Mouse (Mus musculus): ENCODE measurements around the gene Rph3a. TPM values are rescaled to one million over a fixed set of nuclear protein-coding genes. Genes with fewer than 3 reads are reported as not detected.
"Not testable (repeated sequence)": the region's sequence is repeated elsewhere in the genome, so short reads cannot be mapped to it uniquely, and the experiment has no call there.

The Rph3a gene
- polyA plus RNA-seq, 1 experiment from 2014 or later, result not detected

GRCm38 (mm10) chr5:120902056-120902455, 107.8 kb downstream of the Rph3a start:
- H3K9me3 ChIP-seq (replicated peaks), result no peaks in the 10 kb centered on the region
- ATAC-seq, result no peak
- no peak overlapping the region for H3K27ac ChIP-seq
- no peaks in the 10 kb centered on the region for H3K36me3 ChIP-seq
- no peak overlapping the region for H3K4me2 ChIP-seq
- H3K9ac ChIP-seq, result no peak overlapping the region
- H3K4me1 ChIP-seq, result no peaks in the 10 kb centered on the region
- no peaks in the 10 kb centered on the region for H3K27me3 ChIP-seq (replicated peaks)
- no peak overlapping the region for H3K4me3 ChIP-seq
- 72% methylated on average over 5 of the region's 5 CpGs for WGBS (ENCODE audit: insufficient replicate concordance)

- H3K4me3 ChIP-seq, result no peak overlapping the region
- no peak for ATAC-seq
These were observed 109.2 kb downstream of the Rph3a start for GRCm38 (mm10) chr5:120900666-120901065.

GRCm38 (mm10) chr5:120898726-120899125, 111.2 kb downstream of the Rph3a start:
- ATAC-seq, result no peak
- H3K27me3 ChIP-seq (replicated peaks), result no peaks in the 10 kb centered on the region
- H3K4me3 ChIP-seq, result no peak overlapping the region
- H3K4me2 ChIP-seq, result no peak overlapping the region
- no peak overlapping the region for H3K27ac ChIP-seq
- no peaks in the 10 kb centered on the region for H3K36me3 ChIP-seq
- H3K9ac ChIP-seq, result no peak overlapping the region
- no peaks in the 10 kb centered on the region for H3K4me1 ChIP-seq
- no peaks in the 10 kb centered on the region for H3K9me3 ChIP-seq (replicated peaks)

More at GRCm38 (mm10) chr5:120900666-120901065, 109.2 kb downstream of the Rph3a start:
- Histone ChIP-seq H3K27ac (no peak overlapping the region), H3K4me1 (no peaks in the 10 kb centered on the region), H3K4me2 (no peak overlapping the region), H3K9ac (no peak overlapping the region), H3K27me3 (replicated peaks) (no peaks in the 10 kb centered on the region), H3K36me3 (no peaks in the 10 kb centered on the region), H3K9me3 (replicated peaks) (no peaks in the 10 kb centered on the region)
- 31% methylated on average over 1 of the region's 1 CpGs for WGBS (ENCODE audit: insufficient replicate concordance)

- ATAC-seq, result no peak
- Histone ChIP-seq H3K4me2 (no peak overlapping the region), H3K4me3 (no peak overlapping the region), H3K36me3 (no peaks in the 10 kb centered on the region), H3K9me3 (replicated peaks) (no peaks in the 10 kb centered on the region), H3K27ac (no peak overlapping the region), H3K9ac (no peak overlapping the region), H3K4me1 (no peaks in the 10 kb centered on the region), H3K27me3 (replicated peaks) (no peaks in the 10 kb centered on the region)
- 65% methylated on average over 6 of the region's 6 CpGs for WGBS (ENCODE audit: insufficient replicate concordance)
These were observed 111.6 kb downstream of the Rph3a start for GRCm38 (mm10) chr5:120898307-120898706.

- Histone ChIP-seq H3K9ac (no peak overlapping the region), H3K27ac (no peak overlapping the region), H3K4me3 (no peak overlapping the region), H3K36me3 (no peaks in the 10 kb centered on the region), H3K4me1 (no peaks in the 10 kb centered on the region), H3K4me2 (no peak overlapping the region), H3K27me3 (replicated peaks) (no peaks in the 10 kb centered on the region), H3K9me3 (replicated peaks) (no peaks in the 10 kb centered on the region)
- ATAC-seq, result no peak
- 74% methylated on average over 11 of the region's 11 CpGs for WGBS (ENCODE audit: insufficient replicate concordance)
These were observed 114.5 kb downstream of the Rph3a start for GRCm38 (mm10) chr5:120895231-120895900.

- H3K9me3 ChIP-seq (replicated peaks); H3K4me1 ChIP-seq; ATAC-seq: not testable (repeated sequence)
These were observed 115.2 kb downstream of the Rph3a start for GRCm38 (mm10) chr5:120894692-120895091.

GRCm38 (mm10) chr5:120893866-120894265, 116.0 kb downstream of the Rph3a start:
- ATAC-seq; H3K9ac ChIP-seq; H3K9me3 ChIP-seq (replicated peaks); H3K36me3 ChIP-seq; H3K27me3 ChIP-seq (replicated peaks); H3K4me2 ChIP-seq; H3K27ac ChIP-seq; H3K4me1 ChIP-seq; H3K4me3 ChIP-seq: not testable (repeated sequence)
- 74% methylated on average over 4 of the region's 4 CpGs for WGBS (ENCODE audit: insufficient replicate concordance)

More at GRCm38 (mm10) chr5:120894692-120895091, 115.2 kb downstream of the Rph3a start:
- H3K4me2 ChIP-seq; H3K27me3 ChIP-seq (replicated peaks); H3K36me3 ChIP-seq; H3K27ac ChIP-seq; H3K4me3 ChIP-seq; H3K9ac ChIP-seq: not testable (repeated sequence)
- 38% methylated on average over 2 of the region's 2 CpGs for WGBS (ENCODE audit: insufficient replicate concordance)

GRCm38 (mm10) chr5:120892243-120892660, 117.6 kb downstream of the Rph3a start:
- Histone ChIP-seq H3K4me2 (no peak overlapping the region), H3K4me1 (no peaks in the 10 kb centered on the region), H3K4me3 (no peak overlapping the region), H3K27ac (no peak overlapping the region), H3K27me3 (replicated peaks) (no peaks in the 10 kb centered on the region; the same call in 1 of the 2 replicates), H3K36me3 (no peaks in the 10 kb centered on the region), H3K9me3 (replicated peaks) (no peaks in the 10 kb centered on the region), H3K9ac (no peak overlapping the region)
- no peak for ATAC-seq
- 57% methylated on average over 2 of the region's 2 CpGs for WGBS (ENCODE audit: insufficient replicate concordance)

- H3K4me1 ChIP-seq; H3K4me3 ChIP-seq; H3K27ac ChIP-seq; H3K9ac ChIP-seq; H3K9me3 ChIP-seq (replicated peaks); H3K4me2 ChIP-seq; ATAC-seq; H3K27me3 ChIP-seq (replicated peaks); H3K36me3 ChIP-seq: not testable (repeated sequence)
- 52% methylated on average over 2 of the region's 2 CpGs for WGBS (ENCODE audit: insufficient replicate concordance)
These were observed 118.2 kb downstream of the Rph3a start for GRCm38 (mm10) chr5:120891566-120892242.

- no peak overlapping the region for H3K4me3 ChIP-seq
- H3K9me3 ChIP-seq (replicated peaks), result no peaks in the 10 kb centered on the region
- WGBS (ENCODE audit: insufficient replicate concordance), result 33% methylated on average over 3 of the region's 3 CpGs
- H3K27me3 ChIP-seq (replicated peaks), result no peaks in the 10 kb centered on the region; the same call in 1 of the 2 replicates
- no peak overlapping the region for H3K4me2 ChIP-seq
- no peak overlapping the region for H3K27ac ChIP-seq
- no peak overlapping the region for H3K9ac ChIP-seq
- H3K36me3 ChIP-seq, result no peaks in the 10 kb centered on the region
- H3K4me1 ChIP-seq, result no peaks in the 10 kb centered on the region
- ATAC-seq, result no peak
These were observed 118.9 kb downstream of the Rph3a start for GRCm38 (mm10) chr5:120890991-120891390.

Data from liver, embryonic 12.5 days (tissue).